Comparison of ENCODE assay signal across 11 mouse cellular contexts in the genomic region with DNA sequence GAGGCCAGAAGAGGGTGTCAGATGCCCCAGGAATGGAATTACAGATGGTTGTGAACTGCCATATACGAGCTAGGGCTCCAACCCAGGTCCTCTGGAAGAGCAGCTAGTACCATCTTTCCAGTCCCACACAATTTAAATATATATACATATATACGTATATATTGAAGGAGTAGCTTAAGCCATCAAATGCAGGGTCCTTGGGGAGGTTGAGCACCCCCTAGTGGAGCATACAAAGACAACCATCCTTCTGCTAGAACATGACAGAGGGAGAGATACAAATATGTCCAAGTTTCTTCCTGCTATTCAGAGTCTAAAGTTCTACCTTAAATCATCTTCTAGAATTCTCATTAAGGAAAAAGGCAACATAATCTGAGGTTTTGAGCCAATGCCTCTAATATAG.
DNase-seq lines count a peak whose midpoint lies in the region; ATAC-seq and TF ChIP-seq lines count a peak whose summit lies in the region.
"Had no signal": no experiment of that assay in that cellular context is flagged by ENCODE, and none has a peak within 500 bp of the region (broad histone marks: within the 10 kb centered on the region; RNA-seq: fewer than 3 reads in every experiment).

No protein-coding gene starts in this region.

- H3K79me2 ChIP-seq in MEL (ENCODE audit: control insufficient read depth, insufficient read depth, low read length, poor library complexity) = no peaks in the 10 kb centered on the region

- H3K27ac ChIP-seq in forebrain, postnatal 0 days (ENCODE audit: low read depth, low read length) = no peak overlapping the region
- no peak overlapping the region for H3K27ac ChIP-seq in forebrain, embryonic 11.5 days (ENCODE audit: low read depth, low read length)
- no peak overlapping the region for H3K27ac ChIP-seq in lung, postnatal 0 days (ENCODE audit: low read length)
- H3K27ac ChIP-seq in MEL (ENCODE audit: control insufficient read depth, low read depth, low read length) = no peak overlapping the region
- H3K27ac ChIP-seq: heart, embryonic 15.5 days; liver, embryonic 13.5 days had no signal

- peak; percentile 50 for TF ChIP-seq CTCF in forebrain, postnatal 0 days (IDR thresholded peaks at IDR 0.05; ENCODE audit: low read depth)
- TF ChIP-seq CTCF in lung, postnatal 0 days (IDR thresholded peaks at IDR 0.05) = peak; percentile 49
- TF ChIP-seq CTCF in MEL (IDR thresholded peaks at IDR 0.05 in 2 of 3, conservative IDR thresholded peaks at IDR 0.05 in 1 of 3; ENCODE audit: control insufficient read depth in 1 of 3, insufficient read depth in 1 of 3, low read depth in 2 of 3, low read length in 3 of 3, poor library complexity in 1 of 3, severe bottlenecking in 1 of 3) = peak; percentile 49 to 56 (median 51)

- H3K36me3 ChIP-seq in forebrain, postnatal 0 days (ENCODE audit: insufficient read depth) = no peaks in the 10 kb centered on the region
- no peaks in the 10 kb centered on the region for H3K36me3 ChIP-seq in forebrain, embryonic 11.5 days (ENCODE audit: control insufficient read depth, insufficient read depth, low read length)
- no peaks in the 10 kb centered on the region for H3K36me3 ChIP-seq in lung, postnatal 0 days (ENCODE audit: insufficient read depth, low read length)
- no peaks in the 10 kb centered on the region for H3K36me3 ChIP-seq in MEL (ENCODE audit: control insufficient read depth in 1 of 2, insufficient read depth in 2 of 2, low read length in 2 of 2)
- H3K36me3 ChIP-seq: heart, embryonic 15.5 days; liver, embryonic 13.5 days had no signal

- no peak for ATAC-seq in forebrain, postnatal 0 days
- no peak for ATAC-seq in forebrain, embryonic 11.5 days (replicated peaks; ENCODE audit: low FRiP score)
- no peak for ATAC-seq in lung, postnatal 0 days

- no peak overlapping the region for H3K4me2 ChIP-seq in forebrain, postnatal 0 days (ENCODE audit: low read depth)
- no peak overlapping the region for H3K4me2 ChIP-seq in forebrain, embryonic 11.5 days (ENCODE audit: low read depth, low read length, severe bottlenecking)
- no peak overlapping the region for H3K4me2 ChIP-seq in lung, postnatal 0 days (replicated peaks; ENCODE audit: low read depth, low read length)
- H3K4me2 ChIP-seq: heart, embryonic 15.5 days; liver, embryonic 13.5 days had no signal

- DNase-seq in forebrain, postnatal 0 days = no peak
- DNase-seq in forebrain, embryonic 11.5 days (ENCODE audit: low spot score) = no peak
- DNase-seq in lung, postnatal 0 days (ENCODE audit: low spot score) = no peak
- DNase-seq in lung, postnatal 25 days (ENCODE audit: low spot score) = no peak
- DNase-seq in MEL (ENCODE audit: low read depth, low spot score) = peak; percentile 31
- DNase-seq in naive thymus-derived CD4-positive, alpha-beta T cell, adult 2 months (ENCODE audit: low read depth) = peak; percentile 32
- no peak for DNase-seq in adrenal gland, adult 2 months
- no peak for DNase-seq in testis, postnatal 10 days (ENCODE audit: low spot score)
- DNase-seq: cerebellum, postnatal 10 days; liver, embryonic 13.5 days had no signal

- no peak for TF ChIP-seq EP300 in lung, postnatal 0 days (IDR thresholded peaks at IDR 0.05)
- no peak for TF ChIP-seq EP300 in MEL (IDR thresholded peaks at IDR 0.05; ENCODE audit: low read depth in 1 of 2, low read length in 2 of 2)

- H3K4me3 ChIP-seq in forebrain, postnatal 0 days (ENCODE audit: low read depth, low read length) = no peak overlapping the region
- H3K4me3 ChIP-seq in forebrain, embryonic 11.5 days (ENCODE audit: low read depth, low read length) = no peak overlapping the region
- no peak overlapping the region for H3K4me3 ChIP-seq in lung, postnatal 0 days (ENCODE audit: low read depth, low read length)
- H3K4me3 ChIP-seq in MEL (ENCODE audit: control insufficient read depth in 1 of 2, insufficient read depth in 1 of 2, low read depth in 2 of 2, low read length in 2 of 2) = no peak overlapping the region
- H3K4me3 ChIP-seq: heart, embryonic 15.5 days; liver, embryonic 13.5 days had no signal

- 56% methylated on average over 2 of the region's 2 CpGs for WGBS in forebrain, postnatal 0 days
- WGBS in forebrain, embryonic 11.5 days = 58% methylated on average over 2 of the region's 2 CpGs
- WGBS in lung, postnatal 0 days = 37% methylated on average over 2 of the region's 2 CpGs

- H3K9ac ChIP-seq in forebrain, postnatal 0 days = no peak overlapping the region
- H3K9ac ChIP-seq in forebrain, embryonic 11.5 days (ENCODE audit: low read length) = no peak overlapping the region
- H3K9ac ChIP-seq in lung, postnatal 0 days (replicated peaks; ENCODE audit: low read depth) = no peak overlapping the region
- H3K9ac ChIP-seq in MEL (ENCODE audit: control insufficient read depth, low read depth, low read length, poor library complexity, severe bottlenecking) = no peak overlapping the region
- H3K9ac ChIP-seq: heart, embryonic 15.5 days; liver, embryonic 13.5 days had no signal

- 0 out of 2 replicates have a peak, but pooled peaks cover 3% of the 10 kb centered on the region for H3K4me1 ChIP-seq in forebrain, postnatal 0 days (ENCODE audit: insufficient read depth)
- H3K4me1 ChIP-seq in forebrain, embryonic 11.5 days (replicated peaks; ENCODE audit: control insufficient read depth, insufficient read depth, low read length) = no peaks in the 10 kb centered on the region
- H3K4me1 ChIP-seq in lung, postnatal 0 days (ENCODE audit: insufficient read depth, low read depth, low read length) = no peaks in the 10 kb centered on the region
- no peaks in the 10 kb centered on the region for H3K4me1 ChIP-seq in MEL (ENCODE audit: control insufficient read depth in 1 of 2, insufficient read depth in 2 of 2, low read length in 2 of 2)
- H3K4me1 ChIP-seq: heart, embryonic 15.5 days; liver, embryonic 13.5 days had no signal

- no peaks in the 10 kb centered on the region for H3K27me3 ChIP-seq in forebrain, postnatal 0 days (ENCODE audit: insufficient read depth, low read length)
- no peaks in the 10 kb centered on the region; the same call in 1 of the 2 replicates for H3K27me3 ChIP-seq in forebrain, embryonic 11.5 days (ENCODE audit: control insufficient read depth, insufficient read depth, low read length)
- no peaks in the 10 kb centered on the region for H3K27me3 ChIP-seq in lung, postnatal 0 days (replicated peaks; ENCODE audit: insufficient read depth, low read length)
- H3K27me3 ChIP-seq in MEL (ENCODE audit: control insufficient read depth in 1 of 2, insufficient read depth in 2 of 2, low read length in 2 of 2) = peaks cover 2 to 7% of the 10 kb centered on the region in 2 experiments; a peak in 2 of 4 replicates
- H3K27me3 ChIP-seq: liver, embryonic 13.5 days had no signal

- no peaks in the 10 kb centered on the region for H3K9me3 ChIP-seq in forebrain, postnatal 0 days (ENCODE audit: low read length)
- H3K9me3 ChIP-seq in forebrain, embryonic 11.5 days (ENCODE audit: control insufficient read depth, low read length) = no peaks in the 10 kb centered on the region
- H3K9me3 ChIP-seq in lung, postnatal 0 days (ENCODE audit: low read length) = no peaks in the 10 kb centered on the region
- H3K9me3 ChIP-seq in MEL (replicated peaks; ENCODE audit: insufficient read depth, low read length) = no peaks in the 10 kb centered on the region
- H3K9me3 ChIP-seq: heart, embryonic 15.5 days; liver, embryonic 13.5 days had no signal

- TF ChIP-seq RAD21 in MEL (IDR thresholded peaks at IDR 0.05; ENCODE audit: low read depth, low read length) = peak; percentile 35

- no peak for TF ChIP-seq POLR2A in MEL (IDR thresholded peaks at IDR 0.05; ENCODE audit: control insufficient read depth in 1 of 2, insufficient read depth in 1 of 2, low read depth in 1 of 2, low read length in 2 of 2, poor library complexity in 1 of 2)

TF ChIP-seq in MEL, 35 proteins besides CTCF, POLR2A, EP300 and RAD21:
- TF ChIP-seq SMC3 (IDR thresholded peaks at IDR 0.05; ENCODE audit: low read depth, low read length) (peak; percentile 41), ZKSCAN1 (IDR thresholded peaks at IDR 0.05; ENCODE audit: low read depth, low read length) (no peak), BHLHE40 (IDR thresholded peaks at IDR 0.05; ENCODE audit: borderline replicate concordance, low read depth, low read length) (no peak), NRF1 (IDR thresholded peaks at IDR 0.05; ENCODE audit: insufficient read depth, low read depth, low read length, poor library complexity, severe bottlenecking) (no peak)

Comparison
In these comparisons a context has a peak if more than half of its experiments do, and no peak if none do; other contexts are left out.
1. DNase-seq: peak in MEL (single experiment) and naive thymus-derived CD4-positive, alpha-beta T cell, adult 2 months (single experiment); none in forebrain, postnatal 0 days (single experiment), forebrain, embryonic 11.5 days (single experiment), lung, postnatal 0 days (single experiment), lung, postnatal 25 days (single experiment), adrenal gland, adult 2 months (single experiment) and testis, postnatal 10 days (single experiment).
2. Peak in every context shown above with its lines, with median percentiles within 50 percentile points of each other: CTCF ChIP-seq.